ENCODE assay signal across 8 mouse cellular contexts in the genomic region with DNA sequence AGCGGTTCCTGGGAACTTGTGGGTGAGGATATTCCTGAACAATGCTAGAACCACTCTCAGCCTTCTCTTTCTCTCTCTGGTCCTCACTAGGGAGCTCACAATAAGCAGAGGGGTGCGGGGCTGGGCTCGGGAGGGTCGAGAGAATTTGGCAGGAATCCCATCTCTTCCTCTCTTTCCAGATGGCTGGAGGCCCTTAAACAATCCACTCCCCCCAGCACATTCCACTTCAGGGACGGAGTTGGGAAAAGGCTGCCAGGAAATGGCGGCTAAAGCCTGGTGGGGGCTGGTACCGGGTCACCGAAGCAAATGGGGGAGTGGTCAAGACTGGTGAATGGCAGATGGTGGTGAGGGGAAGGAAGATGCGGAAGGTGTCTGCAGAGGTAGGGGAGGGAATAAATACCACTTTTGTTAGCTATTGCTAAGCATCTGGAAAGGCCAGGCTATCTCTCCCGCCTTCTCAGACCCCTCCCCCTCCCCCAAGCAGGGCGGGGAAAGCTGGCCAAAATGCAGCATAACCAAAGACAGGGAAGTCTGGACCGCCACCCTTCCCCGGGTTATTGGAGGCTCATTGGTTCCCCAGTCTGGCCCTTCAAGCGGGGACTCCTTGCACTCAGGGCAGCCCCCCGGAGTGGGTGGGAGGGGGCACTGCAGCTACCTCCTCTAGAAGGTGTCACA. TPM values are rescaled to one million over a fixed set of nuclear protein-coding genes. Genes with fewer than 3 reads are reported as not detected.
DNase-seq lines count a peak whose midpoint lies in the region; ATAC-seq and TF ChIP-seq lines count a peak whose summit lies in the region.

No protein-coding gene starts in this region.

- H3K4me3 ChIP-seq in forebrain, embryonic 12.5 days (replicated peaks), result peak overlapping the region; percentile 26
- peak overlapping the region; percentile 46 for H3K4me3 ChIP-seq in heart, postnatal 0 days (ENCODE audit: low read depth, low read length)

- no peak overlapping the region; the same call in 1 of the 2 replicates for H3K9ac ChIP-seq in forebrain, embryonic 12.5 days
- H3K9ac ChIP-seq in heart, postnatal 0 days (replicated peaks; ENCODE audit: low read depth, low read length), result peak overlapping the region; percentile 53

- WGBS in forebrain, embryonic 12.5 days, result 18% methylated on average over 14 of the region's 15 CpGs
- WGBS in heart, postnatal 0 days, result 7% methylated on average over 15 of the region's 15 CpGs

- peak; percentile 18 for DNase-seq in CD4-positive, CD25-positive, alpha-beta regulatory T cell, adult 2 months (ENCODE audit: low read depth, low spot score)
- DNase-seq in cerebellum, adult 11-12 months, result peak; percentile 51
- DNase-seq in heart, postnatal 0 days (ENCODE audit: low spot score), result peak; percentile 83
- peak; percentile 65 for DNase-seq in kidney, postnatal 14 days
- DNase-seq in lung, postnatal 36 days, result peak; percentile 60
- peak; percentile 64 for DNase-seq in retina, embryonic 14.5 days (ENCODE audit: low spot score)

- H3K4me2 ChIP-seq in forebrain, embryonic 12.5 days, result peak overlapping the region; percentile 48
- H3K4me2 ChIP-seq in heart, postnatal 0 days (ENCODE audit: low read depth, low read length), result peak overlapping the region; percentile 58

- no peaks in the 10 kb centered on the region for H3K9me3 ChIP-seq in forebrain, embryonic 12.5 days
- no peaks in the 10 kb centered on the region for H3K9me3 ChIP-seq in heart, postnatal 0 days (replicated peaks; ENCODE audit: control insufficient read depth, low read length)

- TF ChIP-seq CTCF in heart, postnatal 0 days (IDR thresholded peaks at IDR 0.05; ENCODE audit: low read depth), result no peak

- H3K27ac ChIP-seq in forebrain, embryonic 12.5 days, result peak overlapping the region; percentile 87
- peak overlapping the region; percentile 82 for H3K27ac ChIP-seq in heart, postnatal 0 days (ENCODE audit: low read depth)

- no peaks in the 10 kb centered on the region for H3K4me1 ChIP-seq in forebrain, embryonic 12.5 days
- no peaks in the 10 kb centered on the region for H3K4me1 ChIP-seq in heart, postnatal 0 days (ENCODE audit: control insufficient read depth, insufficient read depth)

- peaks cover 4% of the 10 kb centered on the region; the same call in 1 of the 2 replicates for H3K27me3 ChIP-seq in forebrain, embryonic 12.5 days
- H3K27me3 ChIP-seq in heart, postnatal 0 days (ENCODE audit: control insufficient read depth, insufficient read depth, low read length), result no peaks in the 10 kb centered on the region

- no peak for ATAC-seq in CD4-positive, CD25-positive, alpha-beta regulatory T cell, adult 4 months
- peak; percentile 93 for ATAC-seq in forebrain, embryonic 12.5 days (ENCODE audit: low FRiP score)
- ATAC-seq in heart, postnatal 0 days (ENCODE audit: insufficient read depth, low read depth), result peak; percentile 92

- H3K36me3 ChIP-seq in forebrain, embryonic 12.5 days (replicated peaks), result no peaks in the 10 kb centered on the region
- H3K36me3 ChIP-seq in heart, postnatal 0 days (replicated peaks; ENCODE audit: control insufficient read depth, insufficient read depth, low read length), result no peaks in the 10 kb centered on the region

- 0 out of 2 replicates have a peak, but pooled peaks have one; percentile 26 for TF ChIP-seq EP300 in heart, postnatal 0 days (IDR thresholded peaks at IDR 0.05; ENCODE audit: low read depth)

RNA-seq across cellular contexts. Expression of gene Hnrnph2, which starts 11.4 kb away (rescaled TPM):
- polyA plus RNA-seq in CD4-positive, CD25-positive, alpha-beta regulatory T cell, adult 4 months (2017; shearing (Covaris generic)), result 100 to 1,000 TPM in 1 of 2 experiments, 10 to 100 TPM in 1; 93.8 to 139 TPM
- 213 and 222 TPM in 2 replicates for polyA plus RNA-seq in forebrain, embryonic 12.5 days (2016; fragmentation: Nextera tagmentation; extraction: Ambion mirVana)
- 37.1 and 43.9 TPM in 2 replicates for total RNA-seq in heart, postnatal 0 days (2014; rRNA removed; ENCODE audit: low replicate concordance)
- 98.4 and 102 TPM in 2 replicates for polyA plus RNA-seq in heart, postnatal 0 days (2015; fragmentation: Nextera tagmentation; extraction: Ambion mirVana)

RNA-seq across cellular contexts. Expression of gene Gla, which starts 11.5 kb away (rescaled TPM):
- polyA plus RNA-seq in CD4-positive, CD25-positive, alpha-beta regulatory T cell, adult 4 months (2017; shearing (Covaris generic)), result 1 to 10 TPM; 3.4 to 4.9 TPM
- polyA plus RNA-seq in forebrain, embryonic 12.5 days (2016; fragmentation: Nextera tagmentation; extraction: Ambion mirVana), result 3.6 and 4.4 TPM in 2 replicates
- total RNA-seq in heart, postnatal 0 days (2014; rRNA removed; ENCODE audit: low replicate concordance), result 0.50 and 4.1 TPM in 2 replicates
- polyA plus RNA-seq in heart, postnatal 0 days (2015; fragmentation: Nextera tagmentation; extraction: Ambion mirVana), result 1.5 and 1.8 TPM in 2 replicates

RNA-seq across cellular contexts. Expression of gene Rpl36a, which starts 27.0 kb away (rescaled TPM):
- polyA plus RNA-seq in CD4-positive, CD25-positive, alpha-beta regulatory T cell, adult 4 months (2017; shearing (Covaris generic)), result 100 to 1,000 TPM; 553 to 695 TPM
- polyA plus RNA-seq in forebrain, embryonic 12.5 days (2016; fragmentation: Nextera tagmentation; extraction: Ambion mirVana), result 298 and 303 TPM in 2 replicates
- 341 and 419 TPM in 2 replicates for total RNA-seq in heart, postnatal 0 days (2014; rRNA removed; ENCODE audit: low replicate concordance)
- 246 and 247 TPM in 2 replicates for polyA plus RNA-seq in heart, postnatal 0 days (2015; fragmentation: Nextera tagmentation; extraction: Ambion mirVana)

RNA-seq across cellular contexts. Expression of gene Btk, which starts 29.1 kb away (rescaled TPM):
- 1 to 10 TPM in 1 of 2 experiments, under 1 TPM in 1; 0.38 to 2.2 TPM for polyA plus RNA-seq in CD4-positive, CD25-positive, alpha-beta regulatory T cell, adult 4 months (2017; shearing (Covaris generic))
- polyA plus RNA-seq in forebrain, embryonic 12.5 days (2016; fragmentation: Nextera tagmentation; extraction: Ambion mirVana), result 0.57 and 0.87 TPM in 2 replicates
- total RNA-seq in heart, postnatal 0 days (2014; rRNA removed; ENCODE audit: low replicate concordance), result not detected in 2 replicates
- 0.34 and 0.49 TPM in 2 replicates for polyA plus RNA-seq in heart, postnatal 0 days (2015; fragmentation: Nextera tagmentation; extraction: Ambion mirVana)

Comparison
In these comparisons a context has a peak if more than half of its experiments do, and no peak if none do; other contexts are left out.
1. DNase-seq: peak in every context shown above with its lines; median percentile 83 in heart, postnatal 0 days; 65 in kidney, postnatal 14 days; 64 in retina, embryonic 14.5 days; 60 in lung, postnatal 36 days; 51 in cerebellum, adult 11-12 months; 18 in CD4-positive, CD25-positive, alpha-beta regulatory T cell, adult 2 months.